Mouse (Mus musculus): ENCODE measurements at regions not wholly inside any gene's neighbourhood (a gene's known extent, or its start where the extent isn't known, plus 50 kb on each side); places are given as distances from the start of the nearest gene placed in this dataset.

- no peaks in the 10 kb centered on the region for H3K4me1 ChIP-seq (ENCODE audit: control insufficient read depth in 1 of 2, insufficient read depth in 2 of 2)
- in situ Hi-C loops (cut with MboI; ENCODE audit: low pct_ligation_motif_present, low pct_unique_long_range_greater_than_20kb, low sequenced_read_pairs) (loop anchor here (25.0 kb wide), 1 partner anchor 1125 kb away; no protein-coding TSS in a partner anchor), dilution Hi-C loops (cut with MboI; ENCODE audit: extremely low pct_ligation_motif_present, extremely low pct_unique_long_range_greater_than_20kb, low sequenced_read_pairs) (no loop called here)
- H3K4me2 ChIP-seq (ENCODE audit: insufficient read depth, low read depth, poor library complexity, severe bottlenecking), result no peak overlapping the region
- H3K27me3 ChIP-seq (replicated peaks), result no peaks in the 10 kb centered on the region
- no peak overlapping the region for H3K9ac ChIP-seq (ENCODE audit: insufficient read depth, low read depth)
- no peaks in the 10 kb centered on the region for H3K79me2 ChIP-seq (replicated peaks; ENCODE audit: control insufficient read depth, extremely low read depth, insufficient read depth, poor library complexity, severe bottlenecking)
- no peak overlapping the region for H3K4me3 ChIP-seq (replicated peaks in 1 of 3; ENCODE audit: low read depth in 2 of 3, low read length in 2 of 3, poor library complexity in 1 of 3)
- peaks cover 42% of the 10 kb centered on the region for H3K9me3 ChIP-seq (replicated peaks; ENCODE audit: low read length)
- no peak for TF ChIP-seq POLR2AphosphoS2 (IDR thresholded peaks at IDR 0.05; ENCODE audit: low read depth, low read length)
- TF ChIP-seq PAX5 (IDR thresholded peaks at IDR 0.05; ENCODE audit: low read length), result no peak
- no peak for TF ChIP-seq SIN3A (IDR thresholded peaks at IDR 0.05; ENCODE audit: low read length)
- no peak for TF ChIP-seq MYC (IDR thresholded peaks at IDR 0.05; ENCODE audit: low read depth, low read length)
- TF ChIP-seq MAZ (IDR thresholded peaks at IDR 0.05; ENCODE audit: low read depth, low read length), result no peak
- TF ChIP-seq MEF2A (IDR thresholded peaks at IDR 0.05; ENCODE audit: borderline replicate concordance, low read depth, low read length), result no peak
- no peak for TF ChIP-seq CHD1 (IDR thresholded peaks at IDR 0.05; ENCODE audit: low read depth, low read length)
- no peak for TF ChIP-seq JUN (IDR thresholded peaks at IDR 0.05; ENCODE audit: insufficient read depth, low read depth, low read length)
- TF ChIP-seq TBP (conservative IDR thresholded peaks at IDR 0.05; ENCODE audit: low read depth, low read length), result no peak
- TF ChIP-seq MAX (IDR thresholded peaks at IDR 0.05; ENCODE audit: low read length), result no peak
- TF ChIP-seq BHLHE40 (IDR thresholded peaks at IDR 0.05; ENCODE audit: low read depth, low read length), result no peak
- no peak for TF ChIP-seq SMC3 (IDR thresholded peaks at IDR 0.05; ENCODE audit: low read depth, low read length)
- no peak for TF ChIP-seq USF1 (IDR thresholded peaks at IDR 0.05; ENCODE audit: low read depth, low read length)
- no peak for TF ChIP-seq ZMIZ1 (IDR thresholded peaks at IDR 0.05; ENCODE audit: low read depth, low read length)
- TF ChIP-seq ELF1 (IDR thresholded peaks at IDR 0.05; ENCODE audit: low read depth, low read length), result no peak
- TF ChIP-seq CHD2 (IDR thresholded peaks at IDR 0.05; ENCODE audit: low read length), result no peak
- TF ChIP-seq CTCF (conservative IDR thresholded peaks at IDR 0.05 in 1 of 2, IDR thresholded peaks at IDR 0.05 in 1 of 2; ENCODE audit: low read depth in 2 of 2, low read length in 2 of 2), result no peak
- TF ChIP-seq ZKSCAN1 (IDR thresholded peaks at IDR 0.05; ENCODE audit: borderline replicate concordance, low read depth, low read length), result no peak
- no peak overlapping the region for H3K27ac ChIP-seq (ENCODE audit: insufficient read depth, low read depth)
- no peaks in the 10 kb centered on the region for H3K36me3 ChIP-seq (replicated peaks in 1 of 2; ENCODE audit: control insufficient read depth in 1 of 2, insufficient read depth in 1 of 2, low read length in 1 of 2)
- no peak for DNase-seq (ENCODE audit: extremely low read depth)
Observed at GRCm38 (mm10) chr13:47336865-47337441, 214.5 kb downstream of the Rnf144b start.

GRCm38 (mm10) chr13:47339411-47339810 is 217.0 kb downstream of the Rnf144b start:
- Histone ChIP-seq H3K4me1 (ENCODE audit: control insufficient read depth in 1 of 2, insufficient read depth in 2 of 2) (no peaks in the 10 kb centered on the region), H3K27me3 (replicated peaks) (no peaks in the 10 kb centered on the region), H3K36me3 (replicated peaks in 1 of 2; ENCODE audit: control insufficient read depth in 1 of 2, insufficient read depth in 1 of 2, low read length in 1 of 2) (no peaks in the 10 kb centered on the region), H3K4me2 (ENCODE audit: insufficient read depth, low read depth, poor library complexity, severe bottlenecking) (no peak overlapping the region), H3K79me2 (replicated peaks; ENCODE audit: control insufficient read depth, extremely low read depth, insufficient read depth, poor library complexity, severe bottlenecking) (no peaks in the 10 kb centered on the region), H3K4me3 (replicated peaks in 1 of 3; ENCODE audit: low read depth in 2 of 3, low read length in 2 of 3, poor library complexity in 1 of 3) (no peak overlapping the region), H3K27ac (ENCODE audit: insufficient read depth, low read depth) (no peak overlapping the region), H3K9ac (ENCODE audit: insufficient read depth, low read depth) (no peak overlapping the region), H3K9me3 (replicated peaks; ENCODE audit: low read length) (peaks cover 46% of the 10 kb centered on the region)
- dilution Hi-C loops (cut with MboI; ENCODE audit: extremely low pct_ligation_motif_present, extremely low pct_unique_long_range_greater_than_20kb, low sequenced_read_pairs) (no loop called here), in situ Hi-C loops (cut with MboI; ENCODE audit: low pct_ligation_motif_present, low pct_unique_long_range_greater_than_20kb, low sequenced_read_pairs) (loop anchor here (25.0 kb wide), 1 partner anchor 1123 kb away; no protein-coding TSS in a partner anchor)
- no peak for TF ChIP-seq HCFC1 (IDR thresholded peaks at IDR 0.05; ENCODE audit: low read depth, low read length)
- no peak for TF ChIP-seq MAFK (IDR thresholded peaks at IDR 0.05; ENCODE audit: insufficient replicate concordance, low read length)
- TF ChIP-seq TBP (conservative IDR thresholded peaks at IDR 0.05; ENCODE audit: low read depth, low read length), result no peak
- no peak for TF ChIP-seq USF1 (IDR thresholded peaks at IDR 0.05; ENCODE audit: low read depth, low read length)
- TF ChIP-seq MYC (IDR thresholded peaks at IDR 0.05; ENCODE audit: low read depth, low read length), result no peak
- TF ChIP-seq UBTF (IDR thresholded peaks at IDR 0.05; ENCODE audit: low read depth, low read length), result no peak
- no peak for TF ChIP-seq TCF12 (IDR thresholded peaks at IDR 0.05; ENCODE audit: low read depth, low read length)
- TF ChIP-seq MXI1 (IDR thresholded peaks at IDR 0.05; ENCODE audit: low read depth, low read length), result no peak
- no peak for DNase-seq (ENCODE audit: extremely low read depth)
